Mouse (Mus musculus): ENCODE measurements around the gene Olfr175-ps1.

Olfr175-ps1 gene

GRCm38 (mm10) chr16:58826732-58827319, at the start of gene Olfr175-ps1:
Gene Olfr175-ps1, minus strand, starts transcription at chr16:58826782.
- no peak for DNase-seq (ENCODE audit: low spot score in 2 of 2)

- no peak for DNase-seq (ENCODE audit: low spot score in 2 of 2)
Observed at GRCm38 (mm10) chr16:58874668-58875067, 48.1 kb upstream of the Olfr175-ps1 start, which contains the start of gene Olfr177. Gene Olfr177, minus strand, starts transcription at chr16:58874768.

GRCm38 (mm10) chr16:58861479-58861878, 34.9 kb upstream of the Olfr175-ps1 start:
- no peak for DNase-seq (ENCODE audit: low spot score in 2 of 2)

- DNase-seq (ENCODE audit: low spot score in 2 of 2): no peak
Observed at GRCm38 (mm10) chr16:58860032-58860737, 33.6 kb upstream of the Olfr175-ps1 start.

- no peak for DNase-seq (ENCODE audit: low spot score in 2 of 2)
Observed at GRCm38 (mm10) chr16:58800168-58800567, 26.4 kb downstream of the Olfr175-ps1 start, which contains the start of gene Olfr173. Gene Olfr173, minus strand, starts transcription at chr16:58800268.

All from urinary bladder, postnatal 36 days (tissue).